Mouse (Mus musculus): ENCODE results near the gene Nr1i2.
"Not testable (repeated sequence)": the region's sequence is repeated elsewhere in the genome, so short reads cannot be mapped to it uniquely, and the experiment has no call there.

The Nr1i2 gene

GRCm38 (mm10) chr16:38294685-38295348, at the start of gene Nr1i2:
TSS of gene Nr1i2 (minus strand) at chr16:38294824.
- no peak for DNase-seq

DNA sequence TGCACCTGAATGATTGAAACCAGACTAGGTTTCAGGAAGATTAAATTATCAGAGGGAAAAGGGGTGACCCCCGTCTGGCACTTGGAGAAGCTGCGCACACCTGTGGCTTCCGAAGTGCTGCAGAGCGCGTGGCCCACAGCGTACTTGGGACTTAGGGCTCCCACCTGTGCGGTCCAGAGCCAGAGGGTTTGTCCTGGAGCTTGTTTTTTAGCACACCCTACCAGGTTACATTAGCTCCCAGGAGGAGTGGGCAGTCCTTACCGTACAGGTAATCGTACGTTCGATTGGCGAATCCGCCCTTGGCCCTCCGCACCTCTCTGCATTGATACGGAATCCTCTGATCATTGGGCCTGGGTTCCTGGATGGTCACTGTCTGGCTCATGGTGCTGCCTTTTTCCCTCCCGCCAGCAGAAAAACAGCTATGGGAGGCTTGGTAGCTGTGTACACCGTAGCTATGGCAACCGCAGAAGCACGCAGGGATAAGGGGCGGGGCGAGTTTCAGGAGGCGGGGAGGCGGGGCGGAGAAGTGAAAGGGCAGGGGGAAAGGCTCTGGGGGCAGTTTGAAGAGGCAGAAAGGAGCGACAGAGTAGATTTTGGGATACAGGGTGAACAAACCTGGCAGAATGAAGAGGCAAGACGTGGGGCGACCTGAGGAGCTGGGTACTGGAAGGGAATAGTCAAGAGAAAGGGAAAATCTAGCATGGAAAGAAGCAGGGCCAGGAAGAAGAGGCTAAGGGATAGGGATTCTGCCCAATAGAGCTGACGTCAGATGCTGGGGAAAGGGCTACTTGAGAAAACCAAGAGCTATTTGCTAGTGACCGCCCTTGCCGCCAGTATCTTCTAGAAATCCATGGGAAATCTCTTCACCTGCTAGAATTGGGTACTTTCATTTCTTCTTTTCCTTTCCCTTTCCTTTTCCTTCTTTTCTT, 47.0 kb upstream of the Nr1i2 start, which contains the start of gene Maats1:
Maats1 (minus strand) TSS at position 748 of the 929 bp plus-strand sequence.
- peak; percentile 49 for DNase-seq

DNA sequence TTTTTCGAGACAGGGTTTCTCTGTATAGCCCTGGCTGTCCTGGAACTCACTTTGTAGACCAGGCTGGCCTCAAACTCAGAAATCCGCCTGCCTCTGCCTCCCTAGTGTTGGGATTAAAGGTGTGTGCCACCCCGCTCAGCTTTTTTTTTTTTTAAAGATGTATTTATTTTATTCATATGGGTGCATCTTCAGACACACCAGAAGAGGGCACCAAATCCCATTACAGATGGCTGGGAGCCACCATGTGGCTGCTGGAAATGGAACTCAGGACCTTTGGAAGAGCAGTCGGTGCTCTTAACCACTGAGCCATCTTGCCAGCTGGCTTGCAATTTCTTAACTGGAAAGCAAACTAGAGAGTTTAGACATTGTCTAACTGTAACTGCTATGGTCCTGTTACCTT, 43.5 kb upstream of the Nr1i2 start:
- DNase-seq, result not testable (repeated sequence)

GRCm38 (mm10) chr16:38334431-38334830, 39.8 kb upstream of the Nr1i2 start:
- no peak for DNase-seq

- no peak for DNase-seq
Measured at GRCm38 (mm10) chr16:38329340-38329739, 34.7 kb upstream of the Nr1i2 start.

DNA sequence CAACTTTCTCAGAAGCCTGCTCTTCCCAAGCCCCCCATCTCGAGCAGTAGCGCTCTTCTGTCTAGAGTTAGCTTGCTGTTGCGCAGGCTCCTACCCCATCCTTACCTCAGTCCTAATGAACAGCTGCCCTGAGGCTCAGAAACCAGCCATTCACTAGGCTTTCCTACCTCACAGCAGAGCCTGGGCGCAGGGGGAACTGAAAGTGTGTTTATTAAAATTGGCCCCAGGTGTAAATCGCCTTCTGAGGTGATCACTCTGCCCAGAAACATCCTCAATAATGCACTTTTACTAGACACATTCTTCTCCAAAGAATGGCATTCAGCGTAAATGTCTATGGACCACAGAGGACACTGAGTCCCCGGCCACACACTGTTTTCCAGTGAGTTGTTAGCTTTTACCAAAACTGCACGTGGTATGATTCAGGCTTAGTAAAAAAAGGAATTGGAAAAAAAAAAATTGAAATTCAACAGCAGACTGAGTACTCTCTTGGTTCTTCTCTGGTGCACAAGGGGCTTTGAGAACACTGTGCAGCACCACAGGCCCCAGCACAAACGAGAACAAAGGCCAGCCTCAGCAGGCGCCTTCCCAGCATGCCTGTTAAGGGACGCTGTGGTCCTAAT, 32.3 kb upstream of the Nr1i2 start:
- DNase-seq, result no peak

DNA sequence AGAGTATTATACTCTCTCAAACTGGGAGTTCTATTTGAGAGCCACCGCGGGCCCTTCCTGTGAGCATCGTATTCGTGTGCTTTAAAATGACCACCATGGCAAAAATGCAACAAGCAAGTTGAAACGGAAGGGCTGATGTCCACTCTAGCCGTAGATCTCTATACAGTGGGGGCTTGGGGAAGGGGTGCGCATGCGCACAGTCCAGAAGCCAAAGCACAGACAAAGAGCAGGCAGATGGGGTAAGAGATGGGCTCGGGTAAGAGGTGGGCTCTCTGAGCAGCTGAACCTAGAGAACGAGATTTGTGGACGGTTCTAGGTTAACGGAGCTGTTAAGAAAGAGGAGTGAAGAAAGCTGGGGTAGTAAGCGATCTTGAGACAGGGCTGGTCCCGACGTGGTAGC, 29.7 kb upstream of the Nr1i2 start:
- no peak for DNase-seq

GRCm38 (mm10) chr16:38321452-38321935, 26.9 kb upstream of the Nr1i2 start:
- peak; percentile 53 for DNase-seq

GRCm38 (mm10) chr16:38319087-38319486, 24.5 kb upstream of the Nr1i2 start:
- DNase-seq, result no peak

DNA sequence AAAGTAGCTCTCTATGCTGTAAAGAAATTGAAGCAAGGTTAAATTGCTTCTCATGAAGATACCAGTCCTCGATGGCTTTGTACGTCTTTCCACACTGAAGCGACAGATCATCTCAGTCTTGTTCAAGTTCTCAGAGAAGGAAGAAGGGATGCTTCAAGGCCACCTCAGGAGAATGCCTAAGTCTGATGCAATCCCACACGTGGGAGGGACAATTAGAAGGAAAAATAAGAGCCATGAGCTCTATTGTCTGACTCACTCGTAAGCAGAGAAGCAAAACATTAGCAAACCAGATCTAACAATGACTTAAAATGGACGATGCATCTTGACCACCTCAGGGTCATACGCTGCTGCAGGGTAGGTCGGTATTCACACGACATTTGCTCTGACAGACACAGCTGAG, 23.9 kb upstream of the Nr1i2 start:
- DNase-seq, result no peak

DNA sequence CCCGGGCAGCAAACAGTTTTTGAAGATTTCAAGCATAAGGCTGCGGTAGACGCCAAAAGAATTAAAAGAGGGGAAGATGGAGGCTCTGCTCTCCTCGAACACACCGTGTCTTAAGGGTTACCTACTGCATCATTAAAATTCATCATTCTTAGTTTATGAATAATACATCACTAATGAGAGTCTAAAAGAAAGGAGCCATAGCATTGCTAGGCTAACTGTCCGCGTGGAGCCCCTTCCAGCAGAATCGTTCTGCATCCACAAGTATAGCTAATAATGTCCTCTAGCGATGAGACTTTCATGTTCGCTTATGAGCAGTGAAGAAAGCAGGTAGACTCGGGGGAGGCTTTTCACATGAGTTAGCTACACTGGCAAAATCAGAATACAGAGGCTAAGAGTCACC, 13.6 kb upstream of the Nr1i2 start:
- no peak for DNase-seq

- DNase-seq, result no peak
Measured at GRCm38 (mm10) chr16:38307651-38308050, 13.0 kb upstream of the Nr1i2 start.

DNA sequence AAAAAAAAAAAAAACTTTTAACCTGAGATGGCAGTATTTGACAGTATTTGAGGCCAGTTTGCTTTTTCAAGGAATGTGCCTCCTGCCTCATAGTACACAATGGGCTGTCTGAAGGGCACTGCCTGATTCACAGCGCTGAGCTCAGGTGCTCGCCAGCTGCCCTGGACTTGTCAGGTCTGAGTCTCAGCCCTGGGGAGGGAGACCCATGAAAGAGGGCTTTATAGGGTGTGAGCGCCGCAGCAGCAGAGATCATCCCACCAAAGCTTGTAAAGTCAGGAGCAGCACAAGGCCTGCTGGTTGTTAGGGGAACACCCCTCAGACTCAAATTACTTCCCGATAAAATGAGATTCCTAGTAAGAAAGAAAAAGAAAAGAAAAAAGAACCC, 12.6 kb upstream of the Nr1i2 start:
- no peak for DNase-seq

DNA sequence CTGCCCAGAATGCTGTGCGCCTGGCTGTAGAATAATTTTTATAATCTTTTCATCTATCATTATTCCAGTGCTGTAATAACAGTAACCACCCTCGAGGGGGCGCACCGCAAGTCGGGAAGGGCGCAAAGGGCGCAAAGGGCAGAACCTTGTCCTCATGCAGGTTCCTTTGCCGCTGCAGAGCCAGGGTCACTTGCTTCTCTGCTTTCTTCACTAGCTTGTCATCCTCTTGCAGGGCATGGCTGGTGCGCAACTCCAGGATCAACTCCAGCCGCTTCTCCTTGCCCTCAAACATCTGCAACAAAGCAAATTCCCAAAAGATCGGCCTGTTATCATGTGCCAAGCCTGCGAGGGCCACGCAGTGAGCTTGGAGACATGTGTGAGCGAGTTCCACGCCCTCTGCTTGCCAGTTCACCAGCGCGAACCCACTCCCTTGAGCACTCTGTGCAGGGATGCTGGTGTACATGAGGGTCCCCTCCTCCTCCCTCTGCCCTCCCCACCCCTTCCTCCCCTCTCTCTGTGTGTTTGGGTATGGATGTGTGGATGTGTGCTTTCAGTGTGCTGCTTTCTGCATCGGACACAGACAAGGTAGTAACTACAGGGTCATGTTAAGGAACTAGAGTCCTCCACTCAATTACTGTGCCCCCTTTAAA, 12.1 kb upstream of the Nr1i2 start:
- no peak for DNase-seq

GRCm38 (mm10) chr16:38304460-38305194, 10.0 kb upstream of the Nr1i2 start:
- DNase-seq, result no peak

DNA sequence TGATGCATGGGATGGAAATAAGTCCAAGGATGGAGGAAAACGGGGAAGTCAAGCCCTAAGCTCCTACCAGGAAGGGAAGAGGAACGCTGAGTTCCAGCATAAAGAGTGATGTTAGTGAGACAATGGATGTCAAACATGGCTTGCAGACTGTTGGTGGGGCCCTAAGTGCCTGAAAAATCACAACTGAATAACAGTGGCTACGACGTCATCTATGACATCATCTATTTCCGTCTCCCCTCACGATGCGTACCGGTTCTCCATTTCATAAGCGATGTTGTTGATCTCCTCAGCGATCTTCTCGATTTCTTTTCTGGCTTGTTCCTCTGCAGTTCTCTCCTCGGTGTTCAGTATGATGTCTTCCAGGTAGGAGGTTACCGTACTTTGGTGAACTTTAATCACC, 7.7 kb upstream of the Nr1i2 start:
- no peak for DNase-seq

GRCm38 (mm10) chr16:38298410-38298809, 3.8 kb upstream of the Nr1i2 start:
- no peak for DNase-seq

GRCm38 (mm10) chr16:38295349-38295930, 816 bp upstream of the Nr1i2 start:
- no peak for DNase-seq

DNA sequence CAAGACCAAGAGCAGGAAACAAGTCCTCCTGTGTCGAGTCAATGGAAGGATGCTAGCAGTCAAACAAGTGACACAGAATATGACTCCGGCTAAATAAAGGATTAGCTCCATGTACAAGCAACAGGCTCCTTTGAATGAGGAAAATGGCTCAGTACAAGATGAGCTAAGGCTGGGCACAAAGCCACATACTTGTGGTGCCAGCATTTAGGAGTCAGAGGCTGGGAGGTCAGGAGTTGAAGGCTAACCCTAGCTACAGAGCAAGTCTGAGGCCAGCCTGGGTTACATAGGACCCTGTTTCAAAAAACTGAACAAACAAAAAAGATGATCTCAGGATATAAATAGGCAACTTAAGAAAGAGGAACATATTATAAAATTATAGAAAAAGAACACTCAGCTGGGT, 4.5 kb downstream of the Nr1i2 start:
- DNase-seq, result no peak

DNA sequence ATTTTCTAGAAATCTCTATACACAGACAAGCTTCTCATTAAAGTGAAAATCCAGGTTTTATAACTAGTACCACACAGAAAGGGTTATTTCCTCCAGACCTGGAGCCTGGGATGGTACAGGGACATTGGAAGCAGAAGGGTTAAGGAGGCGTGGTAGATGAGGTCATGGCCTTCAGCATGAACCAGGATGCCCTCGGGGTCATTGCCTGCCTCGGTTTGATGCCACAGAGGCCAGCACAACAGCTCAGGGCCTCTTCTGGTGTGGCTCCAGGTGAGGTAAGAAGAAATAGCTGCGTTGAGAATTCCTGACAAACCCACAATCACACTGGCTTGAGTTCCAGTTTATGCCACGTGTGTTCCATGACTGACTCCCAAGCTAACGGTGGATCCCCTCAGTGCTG, 5.8 kb downstream of the Nr1i2 start:
- no peak for DNase-seq

DNA sequence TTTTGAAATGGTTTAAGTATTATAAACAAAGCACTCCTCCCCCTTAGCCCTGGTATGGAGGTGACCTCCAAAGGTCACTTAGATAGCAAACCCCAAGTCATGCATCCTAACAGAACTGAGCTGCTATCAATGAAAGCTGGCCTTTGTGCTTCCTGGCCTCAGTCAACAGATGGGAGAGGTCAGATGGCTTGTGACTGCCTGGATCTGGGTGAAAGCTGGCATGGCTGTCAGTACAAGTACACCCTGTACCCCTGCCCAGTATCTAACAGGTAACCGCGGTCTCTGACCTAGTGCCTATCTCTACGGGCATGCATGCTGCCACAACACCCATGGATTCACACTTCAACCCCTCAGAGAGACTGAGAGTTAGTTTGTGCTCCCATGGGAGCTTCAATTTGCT, 6.9 kb downstream of the Nr1i2 start:
- DNase-seq, result no peak

DNA sequence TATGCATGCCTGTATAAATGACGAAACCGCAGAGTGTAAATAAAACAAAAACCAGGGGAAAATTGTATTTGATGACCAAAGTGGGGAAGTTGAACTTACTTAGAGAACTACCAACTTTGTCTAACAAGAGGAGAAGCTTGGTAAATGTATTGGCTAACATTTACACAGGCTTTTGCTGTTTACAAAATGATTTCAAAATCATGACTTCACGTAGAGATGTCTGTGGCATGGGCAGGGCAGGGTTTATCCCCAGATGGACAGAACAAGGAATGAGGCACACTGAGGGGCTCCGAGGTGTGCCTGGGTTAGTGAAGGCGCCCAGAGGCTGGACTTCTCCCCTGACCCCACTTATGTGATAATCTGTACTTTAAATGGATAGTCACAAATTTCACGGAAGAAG, 7.3 kb downstream of the Nr1i2 start:
- no peak for DNase-seq

All from cerebellum, adult 8-10 months (tissue).